Mouse (Mus musculus): ENCODE results near the gene Uaca. TPM values are rescaled to one million over a fixed set of nuclear protein-coding genes. Genes with fewer than 3 reads are reported as not detected.
A peak's percentile ranks its signal among the peaks of the same experiment; 100 is the strongest.

Gene Uaca
- polyA plus RNA-seq (2012; rRNA removed), result 0.80 and 1.0 TPM in 2 replicates

GRCm38 (mm10) chr9:60794210-60794840 lies at the start of gene Uaca:
Uaca (plus strand) TSS chr9:60794542.
- H3K27ac ChIP-seq (ENCODE audit: insufficient read depth, low read length), result no peak within 1 kb of the TSS
- no peak for TF ChIP-seq CTCF (IDR thresholded peaks at IDR 0.05; ENCODE audit: extremely low read depth, insufficient read depth, insufficient read length, insufficient replicate concordance)
- no peak for TF ChIP-seq POLR2A (IDR thresholded peaks at IDR 0.05; ENCODE audit: low read depth, low read length)
- no peaks in the 10 kb centered on the region for H3K36me3 ChIP-seq (ENCODE audit: control insufficient read depth, insufficient read depth, low read length)
- peak in 1 of 2 experiments; percentile 24 for DNase-seq (ENCODE audit: low read depth in 1 of 2, low spot score in 2 of 2)
- peaks cover 7% of the 10 kb centered on the region for H3K27me3 ChIP-seq (ENCODE audit: control insufficient read depth, insufficient read depth, low read length)
- peak within 1 kb of the TSS; percentile 61 for H3K4me3 ChIP-seq (ENCODE audit: extremely low read depth, insufficient read depth, insufficient read length)
- H3K4me1 ChIP-seq (ENCODE audit: control insufficient read depth, insufficient read depth, insufficient read length), result peaks cover 8% of the 10 kb centered on the region
- WGBS, result under 1% methylated on average over 42 of the region's 45 CpGs

GRCm38 (mm10) chr9:60744971-60745370 lies 49.4 kb upstream of the Uaca start:
- Histone ChIP-seq H3K27me3 (ENCODE audit: control insufficient read depth, insufficient read depth, low read length) (no peaks in the 10 kb centered on the region), H3K36me3 (ENCODE audit: control insufficient read depth, insufficient read depth, low read length) (no peaks in the 10 kb centered on the region), H3K4me3 (ENCODE audit: extremely low read depth, insufficient read depth, insufficient read length) (no peak overlapping the region), H3K4me1 (ENCODE audit: control insufficient read depth, insufficient read depth, insufficient read length) (no peaks in the 10 kb centered on the region), H3K27ac (ENCODE audit: insufficient read depth, low read length) (no peak overlapping the region)
- TF ChIP-seq CTCF (IDR thresholded peaks at IDR 0.05; ENCODE audit: extremely low read depth, insufficient read depth, insufficient read length, insufficient replicate concordance) (no peak), POLR2A (IDR thresholded peaks at IDR 0.05; ENCODE audit: low read depth, low read length) (no peak)
- DNase-seq (ENCODE audit: low read depth in 1 of 2, low spot score in 2 of 2), result no peak
- WGBS, result 73% methylated on average over 4 of the region's 4 CpGs

- Histone ChIP-seq H3K27ac (ENCODE audit: insufficient read depth, low read length) (no peak overlapping the region), H3K27me3 (ENCODE audit: control insufficient read depth, insufficient read depth, low read length) (no peaks in the 10 kb centered on the region), H3K36me3 (ENCODE audit: control insufficient read depth, insufficient read depth, low read length) (no peaks in the 10 kb centered on the region), H3K4me1 (ENCODE audit: control insufficient read depth, insufficient read depth, insufficient read length) (no peaks in the 10 kb centered on the region), H3K4me3 (ENCODE audit: extremely low read depth, insufficient read depth, insufficient read length) (no peak overlapping the region)
- DNase-seq (ENCODE audit: low read depth in 1 of 2, low spot score in 2 of 2), result no peak
- WGBS, result 42% methylated on average over 6 of the region's 6 CpGs
- no peak for TF ChIP-seq POLR2A (IDR thresholded peaks at IDR 0.05; ENCODE audit: low read depth, low read length)
- no peak for TF ChIP-seq CTCF (IDR thresholded peaks at IDR 0.05; ENCODE audit: extremely low read depth, insufficient read depth, insufficient read length, insufficient replicate concordance)
Observed at GRCm38 (mm10) chr9:60746561-60746960, 47.8 kb upstream of the Uaca start.

GRCm38 (mm10) chr9:60747672-60748071 lies 46.7 kb upstream of the Uaca start:
- Histone ChIP-seq H3K27ac (ENCODE audit: insufficient read depth, low read length) (no peak overlapping the region), H3K36me3 (ENCODE audit: control insufficient read depth, insufficient read depth, low read length) (no peaks in the 10 kb centered on the region), H3K4me3 (ENCODE audit: extremely low read depth, insufficient read depth, insufficient read length) (no peak overlapping the region), H3K4me1 (ENCODE audit: control insufficient read depth, insufficient read depth, insufficient read length) (no peaks in the 10 kb centered on the region), H3K27me3 (ENCODE audit: control insufficient read depth, insufficient read depth, low read length) (no peaks in the 10 kb centered on the region)
- TF ChIP-seq POLR2A (IDR thresholded peaks at IDR 0.05; ENCODE audit: low read depth, low read length) (no peak), CTCF (IDR thresholded peaks at IDR 0.05; ENCODE audit: extremely low read depth, insufficient read depth, insufficient read length, insufficient replicate concordance) (no peak)
- 87% methylated on average over 5 of the region's 5 CpGs for WGBS
- DNase-seq (ENCODE audit: low read depth in 1 of 2, low spot score in 2 of 2), result no peak

GRCm38 (mm10) chr9:60748191-60748590 lies 46.2 kb upstream of the Uaca start:
- Histone ChIP-seq H3K27me3 (ENCODE audit: control insufficient read depth, insufficient read depth, low read length) (no peaks in the 10 kb centered on the region), H3K36me3 (ENCODE audit: control insufficient read depth, insufficient read depth, low read length) (no peaks in the 10 kb centered on the region), H3K4me1 (ENCODE audit: control insufficient read depth, insufficient read depth, insufficient read length) (no peaks in the 10 kb centered on the region), H3K4me3 (ENCODE audit: extremely low read depth, insufficient read depth, insufficient read length) (no peak overlapping the region), H3K27ac (ENCODE audit: insufficient read depth, low read length) (no peak overlapping the region)
- WGBS, result 86% methylated on average over 2 of the region's 2 CpGs
- no peak for TF ChIP-seq POLR2A (IDR thresholded peaks at IDR 0.05; ENCODE audit: low read depth, low read length)
- TF ChIP-seq CTCF (IDR thresholded peaks at IDR 0.05; ENCODE audit: extremely low read depth, insufficient read depth, insufficient read length, insufficient replicate concordance), result no peak
- no peak for DNase-seq (ENCODE audit: low read depth in 1 of 2, low spot score in 2 of 2)

- no peak for DNase-seq (ENCODE audit: low read depth in 1 of 2, low spot score in 2 of 2)
- Histone ChIP-seq H3K27me3 (ENCODE audit: control insufficient read depth, insufficient read depth, low read length) (no peaks in the 10 kb centered on the region), H3K27ac (ENCODE audit: insufficient read depth, low read length) (no peak overlapping the region), H3K36me3 (ENCODE audit: control insufficient read depth, insufficient read depth, low read length) (no peaks in the 10 kb centered on the region), H3K4me1 (ENCODE audit: control insufficient read depth, insufficient read depth, insufficient read length) (no peaks in the 10 kb centered on the region), H3K4me3 (ENCODE audit: extremely low read depth, insufficient read depth, insufficient read length) (no peak overlapping the region)
- 93% methylated on average over 2 of the region's 2 CpGs for WGBS
- TF ChIP-seq POLR2A (IDR thresholded peaks at IDR 0.05; ENCODE audit: low read depth, low read length) (no peak), CTCF (IDR thresholded peaks at IDR 0.05; ENCODE audit: extremely low read depth, insufficient read depth, insufficient read length, insufficient replicate concordance) (no peak)
Observed at GRCm38 (mm10) chr9:60749105-60749504, 45.2 kb upstream of the Uaca start.

GRCm38 (mm10) chr9:60751098-60751497 lies 43.2 kb upstream of the Uaca start:
- Histone ChIP-seq H3K4me3 (ENCODE audit: extremely low read depth, insufficient read depth, insufficient read length) (no peak overlapping the region), H3K36me3 (ENCODE audit: control insufficient read depth, insufficient read depth, low read length) (no peaks in the 10 kb centered on the region), H3K4me1 (ENCODE audit: control insufficient read depth, insufficient read depth, insufficient read length) (no peaks in the 10 kb centered on the region), H3K27ac (ENCODE audit: insufficient read depth, low read length) (no peak overlapping the region), H3K27me3 (ENCODE audit: control insufficient read depth, insufficient read depth, low read length) (no peaks in the 10 kb centered on the region)
- 87% methylated on average over 5 of the region's 5 CpGs for WGBS
- TF ChIP-seq POLR2A (IDR thresholded peaks at IDR 0.05; ENCODE audit: low read depth, low read length) (no peak), CTCF (IDR thresholded peaks at IDR 0.05; ENCODE audit: extremely low read depth, insufficient read depth, insufficient read length, insufficient replicate concordance) (no peak)
- DNase-seq (ENCODE audit: low read depth in 1 of 2, low spot score in 2 of 2), result no peak
